Mouse (Mus musculus) spleen, adult 2 months (tissue): ENCODE data around the gene Dock10.

Source experiments
- CTCF ChIP-seq: fragments of 200-500 bp; IDR thresholded peaks from 2 replicates; pipeline ENCODE4 v1.5.1; 2011; ENCODE audit warnings: mild to moderate bottlenecking, inconsistent platforms; ENCODE audit not compliant: insufficient read depth, insufficient read length, insufficient replicate concordance; ENCODE audit errors: extremely low read depth
- POLR2A ChIP-seq: fragments of 200-500 bp; IDR thresholded peaks from 2 replicates; pipeline ENCODE4 v1.6.1; 2011; ENCODE audit warnings: low read depth, low read length, inconsistent platforms

DNA sequence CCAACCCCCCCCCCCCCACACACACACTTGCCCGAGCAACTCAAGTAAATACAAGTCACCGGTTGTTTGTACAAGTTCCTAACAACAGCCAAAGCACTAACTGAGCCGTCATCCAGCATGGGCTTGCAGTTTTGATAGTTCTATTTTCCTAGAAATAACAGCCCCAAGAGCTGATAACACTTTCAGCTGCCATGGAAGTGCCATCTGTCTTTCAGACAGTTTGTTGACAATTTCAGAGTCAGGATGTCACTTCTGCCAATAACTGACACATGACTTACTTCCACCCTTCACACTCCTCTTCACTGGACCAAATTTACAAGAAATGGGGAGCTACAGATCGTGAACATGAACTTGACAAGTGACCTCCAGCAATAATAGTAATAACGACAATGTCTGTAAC is 175.0 kb downstream of the Dock10 start:
- TF ChIP-seq POLR2A (no peak), CTCF (no peak)
